Mouse (Mus musculus) liver, embryonic 16.5 days (tissue): ENCODE data around the gene Adgrg6. TPM values are rescaled to one million over a fixed set of nuclear protein-coding genes. Genes with fewer than 3 reads are reported as not detected.

Source experiments
- ATAC-seq: fragments of 200-750 bp; cut with Nextera tagmentation; 2 replicates; pipeline ENCODE4 v1.8.0; 2017; ENCODE audit warnings: low read depth, mild to moderate bottlenecking, moderate number of reproducible peaks, moderate library complexity
- H3K27ac ChIP-seq: fragments of 300-500 bp; sonication (generic); 2 replicates; pipeline ENCODE4 v1.5.1; 2014; ENCODE audit warnings: mild to moderate bottlenecking, low read length
- H3K27me3 ChIP-seq: fragments of 300-500 bp; sonication (generic); 2 replicates; pipeline ENCODE4 v1.6.1; 2014; ENCODE audit warnings: low read depth, low read length, mixed read lengths; ENCODE audit not compliant: control insufficient read depth, insufficient read depth
- H3K36me3 ChIP-seq: fragments of 300-500 bp; sonication (generic); 2 replicates; pipeline ENCODE4 v1.6.1; 2014; ENCODE audit warnings: mild to moderate bottlenecking; ENCODE audit not compliant: control insufficient read depth, insufficient read depth
- H3K4me1 ChIP-seq: fragments of 300-500 bp; sonication (generic); 2 replicates; pipeline ENCODE4 v1.6.1; 2014; ENCODE audit warnings: low read depth, low read length, mixed read lengths; ENCODE audit not compliant: control insufficient read depth
- H3K4me2 ChIP-seq: fragments of 300-500 bp; sonication (generic); 2 replicates; pipeline ENCODE4 v1.6.1; 2014; ENCODE audit warnings: low read depth, low read length, mixed read lengths
- H3K4me3 ChIP-seq: fragments of 300-500 bp; sonication (generic); 2 replicates; pipeline ENCODE4 v1.5.1; 2014; ENCODE audit warnings: low read depth, mild to moderate bottlenecking, low read length
- H3K9ac ChIP-seq: fragments of 300-500 bp; sonication (generic); 2 replicates; pipeline ENCODE4 v1.6.1; 2014; ENCODE audit warnings: low read depth, low read length
- H3K9me3 ChIP-seq: fragments of 300-500 bp; sonication (generic); replicated peaks from 2 replicates; pipeline ENCODE4 v1.6.1; 2016; ENCODE audit warnings: low read length; ENCODE audit not compliant: control insufficient read depth
- WGBS: fragments of 180-500 bp; shearing (Covaris S2); extraction: QIAGEN DNeasy Blood & Tissue Kit; methylation state at CpG from one replicate; pipeline ENCODE4 v1.1.7; 2014; ENCODE audit not compliant: insufficient replicate concordance; 5-methylcytosine and 5-hydroxymethylcytosine counted together
- polyA plus RNA-seq: library from polyadenylated mRNA; unstranded; fragments of >200 nt; fragmentation: Nextera tagmentation; extraction: Ambion mirVana; gene quantifications from 2 replicates; pipeline ENCODE4 v1.2.1, GENCODE M21; 2015

The Adgrg6 gene
- polyA plus RNA-seq, 1 experiment from 2014 or later = 0.63 TPM

- no peaks in the 10 kb centered on the region for H3K9me3 ChIP-seq
- H3K4me3 ChIP-seq = no peak overlapping the region
- no peak overlapping the region for H3K4me2 ChIP-seq
- no peaks in the 10 kb centered on the region for H3K27me3 ChIP-seq
- 67% methylated on average over 5 of the region's 5 CpGs for WGBS
- no peak overlapping the region for H3K9ac ChIP-seq
- no peaks in the 10 kb centered on the region for H3K4me1 ChIP-seq
- no peak overlapping the region for H3K27ac ChIP-seq
- H3K36me3 ChIP-seq = no peaks in the 10 kb centered on the region
- ATAC-seq = no peak
Observed at GRCm38 (mm10) chr10:14385574-14385973, 159.9 kb downstream of the Adgrg6 start.

- Histone ChIP-seq H3K4me3 (no peak overlapping the region), H3K36me3 (no peaks in the 10 kb centered on the region), H3K27ac (no peak overlapping the region), H3K4me1 (no peaks in the 10 kb centered on the region), H3K9me3 (no peaks in the 10 kb centered on the region), H3K27me3 (no peaks in the 10 kb centered on the region), H3K4me2 (no peak overlapping the region), H3K9ac (no peak overlapping the region)
- 56% methylated on average over 1 of the region's 1 CpGs for WGBS
- no peak for ATAC-seq
Observed at GRCm38 (mm10) chr10:14365065-14365589, 180.3 kb downstream of the Adgrg6 start.

GRCm38 (mm10) chr10:14363226-14363625 lies 182.2 kb downstream of the Adgrg6 start:
- no peak overlapping the region for H3K4me3 ChIP-seq
- H3K4me1 ChIP-seq = no peaks in the 10 kb centered on the region
- no peak overlapping the region for H3K9ac ChIP-seq
- H3K4me2 ChIP-seq = no peak overlapping the region
- no peaks in the 10 kb centered on the region for H3K36me3 ChIP-seq
- no peak overlapping the region for H3K27ac ChIP-seq
- H3K9me3 ChIP-seq = no peaks in the 10 kb centered on the region
- ATAC-seq = no peak
- 79% methylated on average over 2 of the region's 2 CpGs for WGBS
- no peaks in the 10 kb centered on the region for H3K27me3 ChIP-seq

- no peak overlapping the region for H3K4me3 ChIP-seq
- 71% methylated on average over 3 of the region's 3 CpGs for WGBS
Observed at GRCm38 (mm10) chr10:14358271-14358670, 187.2 kb downstream of the Adgrg6 start.

More at GRCm38 (mm10) chr10:14358271-14358670, 187.2 kb downstream of the Adgrg6 start:
- no peak overlapping the region for H3K4me2 ChIP-seq
- H3K27ac ChIP-seq = no peak overlapping the region
- H3K27me3 ChIP-seq = no peaks in the 10 kb centered on the region
- no peaks in the 10 kb centered on the region for H3K36me3 ChIP-seq
- H3K9ac ChIP-seq = no peak overlapping the region
- H3K4me1 ChIP-seq = no peaks in the 10 kb centered on the region
- ATAC-seq = no peak
- H3K9me3 ChIP-seq = no peaks in the 10 kb centered on the region

Other genes starting within 250 kb of the Adgrg6 start
- 33.6 and 38.1 TPM in 2 replicates for gene Vta1, start 159.9 kb upstream of the Adgrg6 start, polyA plus RNA-seq
- gene Nmbr, start 159.9 kb upstream of the Adgrg6 start, polyA plus RNA-seq = 0.06 TPM in 1 of 2 replicates, not detected in the other
- gene Gje1, start 172.6 kb upstream of the Adgrg6 start, polyA plus RNA-seq = not detected in 2 replicates